Mouse (Mus musculus): Measurements from ENCODE around the gene Galntl6. TPM values are rescaled to one million over a fixed set of nuclear protein-coding genes. Genes with fewer than 3 reads are reported as not detected.

Galntl6 gene
- polyA plus RNA-seq, 1 experiment from 2014 or later, result 9.1 TPM

DNA sequence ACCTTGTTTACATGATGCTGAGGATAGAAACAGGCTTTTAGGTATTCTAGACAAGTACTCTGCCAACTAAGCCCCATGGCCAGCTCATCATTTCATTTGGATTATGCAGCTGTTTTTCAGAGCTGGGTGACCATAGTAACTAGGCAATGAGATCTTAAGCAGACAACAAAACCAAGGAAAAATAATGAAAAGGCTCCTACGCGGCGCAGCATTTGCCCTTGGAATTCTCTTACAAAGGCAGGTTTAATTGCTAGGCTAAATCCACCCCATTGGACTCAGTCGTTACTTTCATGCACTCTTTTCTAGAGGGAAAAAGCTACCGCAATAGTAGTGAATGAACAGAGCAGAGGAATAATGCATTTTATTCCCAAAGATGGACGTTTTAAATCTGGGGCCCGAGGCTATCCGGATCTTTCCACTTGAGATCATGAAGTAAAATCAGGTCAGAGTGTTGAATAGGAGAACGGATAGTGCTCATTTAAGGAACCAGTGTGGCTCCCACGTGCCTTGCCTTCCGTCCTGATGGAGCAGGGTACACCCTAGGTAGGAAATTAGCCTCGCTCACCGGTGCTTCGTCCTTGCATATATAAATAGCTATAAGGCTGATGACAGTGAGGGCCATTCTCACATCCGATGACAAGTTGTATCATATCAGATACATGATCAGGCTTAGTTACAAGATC, 1076.1 kb downstream of the Galntl6 start:
- Histone ChIP-seq H3K4me2 (ENCODE audit: low read length) (peak overlapping the region; percentile 23), H3K27ac (replicated peaks; ENCODE audit: low read depth, low read length) (no peak overlapping the region), H3K9ac (replicated peaks; ENCODE audit: low read length) (no peak overlapping the region), H3K4me1 (ENCODE audit: control insufficient read depth, insufficient read depth, low read length) (peaks cover 16% of the 10 kb centered on the region), H3K4me3 (replicated peaks; ENCODE audit: low read depth, low read length) (no peak overlapping the region), H3K27me3 (ENCODE audit: control insufficient read depth, insufficient read depth, low read length) (no peaks in the 10 kb centered on the region), H3K9me3 (ENCODE audit: control insufficient read depth, low read length) (no peaks in the 10 kb centered on the region), H3K36me3 (ENCODE audit: control insufficient read depth, insufficient read depth, low read length) (no peaks in the 10 kb centered on the region)
- 28% methylated on average over 15 of the region's 15 CpGs for WGBS
- DNase-seq (peak; percentile 49), ATAC-seq (ENCODE audit: low FRiP score, low TSS enrichment) (no peak)

DNA sequence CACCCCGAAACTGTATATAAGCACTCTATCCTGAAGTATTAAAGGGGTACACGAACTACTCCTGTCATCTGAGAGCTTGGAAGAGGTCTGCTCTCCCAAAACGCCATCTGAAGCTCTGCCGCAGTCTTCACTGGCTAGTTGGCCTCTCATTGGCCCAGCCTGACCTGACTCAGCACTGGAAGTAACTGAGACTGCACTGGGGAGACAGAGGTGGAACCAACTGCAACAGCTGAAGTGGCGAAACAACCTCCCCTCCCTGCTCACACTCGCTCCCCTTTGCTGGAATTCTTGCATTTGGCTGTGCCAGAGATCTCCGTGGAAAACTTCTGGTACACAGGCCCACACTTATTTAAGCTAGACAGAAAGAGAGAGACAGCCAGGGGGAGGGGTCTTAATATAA, 1089.3 kb downstream of the Galntl6 start:
- WGBS, result 75% methylated on average over 7 of the region's 7 CpGs
- no peaks in the 10 kb centered on the region for H3K9me3 ChIP-seq (ENCODE audit: control insufficient read depth, low read length)
- DNase-seq, result no peak
- no peaks in the 10 kb centered on the region for H3K27me3 ChIP-seq (ENCODE audit: control insufficient read depth, insufficient read depth, low read length)
- no peak overlapping the region for H3K4me2 ChIP-seq (ENCODE audit: low read length)
- H3K9ac ChIP-seq (replicated peaks; ENCODE audit: low read length), result no peak overlapping the region
- ATAC-seq (ENCODE audit: low FRiP score, low TSS enrichment), result no peak
- no peak overlapping the region for H3K27ac ChIP-seq (replicated peaks; ENCODE audit: low read depth, low read length)
- H3K4me3 ChIP-seq (replicated peaks; ENCODE audit: low read depth, low read length), result no peak overlapping the region
- H3K36me3 ChIP-seq (ENCODE audit: control insufficient read depth, insufficient read depth, low read length), result no peaks in the 10 kb centered on the region
- H3K4me1 ChIP-seq (ENCODE audit: control insufficient read depth, insufficient read depth, low read length), result no peaks in the 10 kb centered on the region

DNA sequence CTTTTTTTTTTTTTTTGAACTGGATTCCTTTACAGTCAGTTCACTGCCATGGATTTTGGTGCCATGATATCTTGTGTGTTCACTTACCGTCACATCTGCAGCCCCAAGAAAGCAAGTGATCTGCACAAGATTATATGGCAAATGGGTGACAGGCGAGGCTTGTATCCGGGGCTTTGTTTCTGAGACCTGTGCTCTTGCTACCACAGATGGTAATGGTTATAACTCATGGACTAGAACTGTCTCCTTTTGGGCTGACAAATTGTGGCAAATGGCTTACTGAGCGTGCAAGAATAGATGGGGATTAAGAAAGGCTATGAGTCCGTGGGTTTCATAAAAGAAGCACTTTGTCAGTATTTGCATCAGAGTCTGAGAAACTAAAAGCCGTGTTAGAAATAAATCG, 1096.4 kb downstream of the Galntl6 start:
- no peak for DNase-seq
- H3K27me3 ChIP-seq (ENCODE audit: control insufficient read depth, insufficient read depth, low read length), result no peaks in the 10 kb centered on the region
- 57% methylated on average over 7 of the region's 7 CpGs for WGBS
- H3K4me3 ChIP-seq (replicated peaks; ENCODE audit: low read depth, low read length), result no peak overlapping the region
- H3K27ac ChIP-seq (replicated peaks; ENCODE audit: low read depth, low read length), result no peak overlapping the region
- H3K9me3 ChIP-seq (ENCODE audit: control insufficient read depth, low read length), result no peaks in the 10 kb centered on the region
- no peak overlapping the region for H3K4me2 ChIP-seq (ENCODE audit: low read length)
- no peaks in the 10 kb centered on the region for H3K36me3 ChIP-seq (ENCODE audit: control insufficient read depth, insufficient read depth, low read length)
- ATAC-seq (ENCODE audit: low FRiP score, low TSS enrichment), result no peak
- no peaks in the 10 kb centered on the region for H3K4me1 ChIP-seq (ENCODE audit: control insufficient read depth, insufficient read depth, low read length)
- no peak overlapping the region for H3K9ac ChIP-seq (replicated peaks; ENCODE audit: low read length)

DNA sequence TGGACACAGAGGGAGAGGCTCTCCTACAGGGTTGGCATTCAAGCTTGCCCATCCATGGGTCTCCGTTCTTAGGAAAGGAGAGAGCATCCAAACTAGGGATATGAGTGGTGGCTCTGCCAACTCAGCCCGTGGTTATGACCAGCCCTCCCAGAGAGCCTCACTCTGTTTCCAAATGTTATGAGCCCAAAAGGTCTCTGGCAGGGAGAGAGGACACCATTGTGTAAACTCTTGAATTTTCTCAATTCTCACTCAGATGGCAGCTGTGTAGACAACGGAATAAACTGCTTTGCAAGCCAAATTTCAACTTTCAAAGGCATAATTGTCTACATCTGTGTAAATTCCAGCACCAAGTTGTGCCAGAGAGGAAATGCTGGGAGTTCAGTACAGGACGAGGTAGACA, 1105.4 kb downstream of the Galntl6 start:
- H3K4me3 ChIP-seq (replicated peaks; ENCODE audit: low read depth, low read length), result no peak overlapping the region
- no peak overlapping the region for H3K9ac ChIP-seq (replicated peaks; ENCODE audit: low read length)
- no peaks in the 10 kb centered on the region for H3K27me3 ChIP-seq (ENCODE audit: control insufficient read depth, insufficient read depth, low read length)
- DNase-seq (no peak), ATAC-seq (ENCODE audit: low FRiP score, low TSS enrichment) (no peak)
- WGBS, result 74% methylated on average over 4 of the region's 4 CpGs
- H3K4me1 ChIP-seq (ENCODE audit: control insufficient read depth, insufficient read depth, low read length), result no peaks in the 10 kb centered on the region
- no peaks in the 10 kb centered on the region for H3K9me3 ChIP-seq (ENCODE audit: control insufficient read depth, low read length)
- no peak overlapping the region for H3K27ac ChIP-seq (replicated peaks; ENCODE audit: low read depth, low read length)
- no peaks in the 10 kb centered on the region for H3K36me3 ChIP-seq (ENCODE audit: control insufficient read depth, insufficient read depth, low read length)
- H3K4me2 ChIP-seq (ENCODE audit: low read length), result no peak overlapping the region

DNA sequence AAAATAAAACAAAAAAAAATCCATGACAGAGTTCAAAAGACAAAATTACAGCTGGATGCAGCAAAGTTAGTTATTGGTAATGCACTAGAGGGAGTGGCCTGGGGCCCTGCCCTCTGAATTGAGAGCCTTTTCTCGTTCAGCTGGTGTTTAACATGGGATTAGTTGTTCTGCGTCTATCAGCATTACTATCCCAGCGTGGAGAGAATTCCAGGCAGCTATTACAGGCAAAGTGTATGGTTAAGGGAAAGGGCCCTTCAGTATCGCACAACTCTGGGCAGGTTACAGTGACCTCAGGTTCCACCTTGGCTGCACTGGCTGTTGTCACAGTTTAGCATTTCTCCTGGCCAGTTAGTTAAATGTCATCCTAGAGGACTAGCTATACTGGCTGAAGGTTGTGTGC, 1107.3 kb downstream of the Galntl6 start:
- DNase-seq (no peak), ATAC-seq (ENCODE audit: low FRiP score, low TSS enrichment) (no peak)
- no peaks in the 10 kb centered on the region for H3K4me1 ChIP-seq (ENCODE audit: control insufficient read depth, insufficient read depth, low read length)
- no peaks in the 10 kb centered on the region for H3K27me3 ChIP-seq (ENCODE audit: control insufficient read depth, insufficient read depth, low read length)
- H3K36me3 ChIP-seq (ENCODE audit: control insufficient read depth, insufficient read depth, low read length), result no peaks in the 10 kb centered on the region
- no peaks in the 10 kb centered on the region for H3K9me3 ChIP-seq (ENCODE audit: control insufficient read depth, low read length)
- H3K4me3 ChIP-seq (replicated peaks; ENCODE audit: low read depth, low read length), result no peak overlapping the region
- H3K4me2 ChIP-seq (ENCODE audit: low read length), result no peak overlapping the region
- 52% methylated on average over 4 of the region's 4 CpGs for WGBS
- H3K27ac ChIP-seq (replicated peaks; ENCODE audit: low read depth, low read length), result no peak overlapping the region
- no peak overlapping the region for H3K9ac ChIP-seq (replicated peaks; ENCODE audit: low read length)

DNA sequence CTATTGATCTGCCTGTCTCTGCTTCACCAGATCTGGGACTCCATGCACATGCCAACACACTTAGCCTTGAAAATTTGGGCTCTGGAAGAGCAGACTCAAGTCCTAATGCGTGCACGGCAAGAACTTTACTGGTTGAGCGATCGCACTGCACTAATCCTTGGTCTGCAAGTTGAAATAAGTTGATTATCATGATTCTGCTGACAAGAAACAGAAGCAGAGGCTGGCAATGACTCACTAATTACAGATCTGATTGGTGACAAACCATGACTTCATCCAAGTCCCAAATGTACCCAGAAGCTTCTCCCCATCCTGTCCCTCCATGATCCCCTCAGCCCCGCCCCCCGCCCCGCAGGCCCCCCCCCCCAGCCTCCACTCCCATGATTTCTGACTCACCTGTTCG, 1108.6 kb downstream of the Galntl6 start:
- no peak overlapping the region for H3K4me2 ChIP-seq (ENCODE audit: low read length)
- DNase-seq (no peak), ATAC-seq (ENCODE audit: low FRiP score, low TSS enrichment) (no peak)
- H3K27me3 ChIP-seq (ENCODE audit: control insufficient read depth, insufficient read depth, low read length), result no peaks in the 10 kb centered on the region
- no peak overlapping the region for H3K4me3 ChIP-seq (replicated peaks; ENCODE audit: low read depth, low read length)
- no peaks in the 10 kb centered on the region for H3K4me1 ChIP-seq (ENCODE audit: control insufficient read depth, insufficient read depth, low read length)
- H3K36me3 ChIP-seq (ENCODE audit: control insufficient read depth, insufficient read depth, low read length), result no peaks in the 10 kb centered on the region
- WGBS, result 68% methylated on average over 8 of the region's 8 CpGs
- H3K27ac ChIP-seq (replicated peaks; ENCODE audit: low read depth, low read length), result no peak overlapping the region
- H3K9ac ChIP-seq (replicated peaks; ENCODE audit: low read length), result no peak overlapping the region
- no peaks in the 10 kb centered on the region for H3K9me3 ChIP-seq (ENCODE audit: control insufficient read depth, low read length)

DNA sequence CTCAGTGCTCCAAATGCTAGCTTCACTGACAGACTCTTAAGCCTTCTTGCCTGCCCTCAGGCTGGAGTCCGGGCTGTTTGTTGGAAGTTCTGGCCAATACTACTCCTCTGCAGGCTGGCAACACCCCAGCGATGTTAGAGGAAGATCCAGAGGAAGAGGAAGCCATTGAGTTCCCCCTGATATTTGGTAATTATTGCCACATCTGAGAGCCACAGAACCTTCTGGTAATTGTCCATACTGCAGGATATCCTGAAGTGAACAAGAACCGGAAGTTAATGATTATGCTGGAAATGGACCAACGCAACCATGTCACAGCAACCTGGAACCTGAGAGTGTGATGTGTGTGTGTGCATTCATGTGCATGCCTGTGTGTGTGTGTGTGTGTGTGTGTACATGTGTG, 1111.2 kb downstream of the Galntl6 start:
- 81% methylated on average over 4 of the region's 4 CpGs for WGBS
- Histone ChIP-seq H3K27ac (replicated peaks; ENCODE audit: low read depth, low read length) (no peak overlapping the region), H3K4me3 (replicated peaks; ENCODE audit: low read depth, low read length) (no peak overlapping the region), H3K36me3 (ENCODE audit: control insufficient read depth, insufficient read depth, low read length) (no peaks in the 10 kb centered on the region), H3K27me3 (ENCODE audit: control insufficient read depth, insufficient read depth, low read length) (no peaks in the 10 kb centered on the region), H3K4me2 (ENCODE audit: low read length) (no peak overlapping the region), H3K9ac (replicated peaks; ENCODE audit: low read length) (no peak overlapping the region), H3K9me3 (ENCODE audit: control insufficient read depth, low read length) (no peaks in the 10 kb centered on the region), H3K4me1 (ENCODE audit: control insufficient read depth, insufficient read depth, low read length) (no peaks in the 10 kb centered on the region)
- DNase-seq, result no peak
- no peak for ATAC-seq (ENCODE audit: low FRiP score, low TSS enrichment)

DNA sequence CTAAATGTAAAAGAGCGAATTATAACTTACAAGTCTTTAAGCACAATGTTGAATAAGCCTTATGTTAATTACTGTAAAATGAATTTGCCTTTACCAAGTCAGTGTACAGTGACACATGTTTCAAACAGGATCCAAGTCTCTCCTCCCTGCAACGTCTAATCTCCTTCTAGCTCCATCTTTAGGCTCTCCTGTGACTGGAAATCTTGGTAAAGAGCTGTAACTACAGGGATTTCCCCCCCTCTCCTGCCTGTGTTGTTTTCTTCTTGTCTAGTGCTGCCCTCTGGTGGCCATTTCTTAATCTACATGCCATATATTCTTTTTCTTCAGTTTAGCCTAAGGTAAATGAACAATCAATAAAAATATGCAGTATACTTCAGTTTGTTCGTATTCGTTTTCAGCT, 1112.1 kb downstream of the Galntl6 start:
- WGBS, result 14% methylated on average over 4 of the region's 4 CpGs
- Histone ChIP-seq H3K9me3 (ENCODE audit: control insufficient read depth, low read length) (no peaks in the 10 kb centered on the region), H3K9ac (replicated peaks; ENCODE audit: low read length) (no peak overlapping the region; the same call in 1 of the 2 replicates), H3K27ac (replicated peaks; ENCODE audit: low read depth, low read length) (peak overlapping the region; percentile 72), H3K36me3 (ENCODE audit: control insufficient read depth, insufficient read depth, low read length) (no peaks in the 10 kb centered on the region), H3K27me3 (ENCODE audit: control insufficient read depth, insufficient read depth, low read length) (no peaks in the 10 kb centered on the region), H3K4me1 (ENCODE audit: control insufficient read depth, insufficient read depth, low read length) (no peaks in the 10 kb centered on the region), H3K4me2 (ENCODE audit: low read length) (peak overlapping the region; percentile 56), H3K4me3 (replicated peaks; ENCODE audit: low read depth, low read length) (peak overlapping the region; percentile 30)
- ATAC-seq (ENCODE audit: low FRiP score, low TSS enrichment) (peak; percentile 83), DNase-seq (peak; percentile 95)

DNA sequence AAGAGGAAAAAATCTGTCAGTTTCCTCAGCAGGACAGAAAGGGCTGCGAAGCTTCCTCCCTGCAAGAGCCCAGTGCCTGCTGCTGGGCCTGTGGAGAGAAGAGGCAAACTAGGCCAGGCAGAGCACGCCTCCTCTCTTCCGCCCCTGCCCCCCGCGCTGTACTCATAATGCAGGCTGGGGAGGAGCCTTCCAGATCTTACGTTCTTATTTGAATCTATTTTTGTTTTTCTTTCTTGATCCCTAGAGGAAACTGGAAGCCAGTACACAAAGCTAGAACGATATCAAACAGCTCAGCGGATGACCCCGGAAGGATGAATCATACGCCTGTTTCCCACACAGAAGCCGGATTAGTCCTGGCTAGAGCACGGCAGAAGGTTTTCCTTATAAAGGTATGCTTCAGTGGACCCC, 1112.6 kb downstream of the Galntl6 start:
- Histone ChIP-seq H3K9ac (replicated peaks; ENCODE audit: low read length) (peak overlapping the region; percentile 34; the same call in 1 of the 2 replicates), H3K27ac (replicated peaks; ENCODE audit: low read depth, low read length) (peak overlapping the region; percentile 72), H3K4me3 (replicated peaks; ENCODE audit: low read depth, low read length) (peak overlapping the region; percentile 30), H3K27me3 (ENCODE audit: control insufficient read depth, insufficient read depth, low read length) (no peaks in the 10 kb centered on the region), H3K9me3 (ENCODE audit: control insufficient read depth, low read length) (no peaks in the 10 kb centered on the region), H3K36me3 (ENCODE audit: control insufficient read depth, insufficient read depth, low read length) (no peaks in the 10 kb centered on the region), H3K4me1 (ENCODE audit: control insufficient read depth, insufficient read depth, low read length) (no peaks in the 10 kb centered on the region), H3K4me2 (ENCODE audit: low read length) (peak overlapping the region; percentile 56)
- DNase-seq (peak; percentile 75), ATAC-seq (ENCODE audit: low FRiP score, low TSS enrichment) (peak; percentile 70)
- WGBS, result 1% methylated on average over 12 of the region's 12 CpGs

All from midbrain, embryonic 14.5 days (tissue).